Mouse (Mus musculus): ENCODE measurements around the gene Rpl15. TPM values are rescaled to one million over a fixed set of nuclear protein-coding genes. Genes with fewer than 3 reads are reported as not detected.

Gene Rpl15
- polyA plus RNA-seq (2015; fragmentation: Nextera tagmentation; extraction: Ambion mirVana): 261 and 285 TPM in 2 replicates

DNA sequence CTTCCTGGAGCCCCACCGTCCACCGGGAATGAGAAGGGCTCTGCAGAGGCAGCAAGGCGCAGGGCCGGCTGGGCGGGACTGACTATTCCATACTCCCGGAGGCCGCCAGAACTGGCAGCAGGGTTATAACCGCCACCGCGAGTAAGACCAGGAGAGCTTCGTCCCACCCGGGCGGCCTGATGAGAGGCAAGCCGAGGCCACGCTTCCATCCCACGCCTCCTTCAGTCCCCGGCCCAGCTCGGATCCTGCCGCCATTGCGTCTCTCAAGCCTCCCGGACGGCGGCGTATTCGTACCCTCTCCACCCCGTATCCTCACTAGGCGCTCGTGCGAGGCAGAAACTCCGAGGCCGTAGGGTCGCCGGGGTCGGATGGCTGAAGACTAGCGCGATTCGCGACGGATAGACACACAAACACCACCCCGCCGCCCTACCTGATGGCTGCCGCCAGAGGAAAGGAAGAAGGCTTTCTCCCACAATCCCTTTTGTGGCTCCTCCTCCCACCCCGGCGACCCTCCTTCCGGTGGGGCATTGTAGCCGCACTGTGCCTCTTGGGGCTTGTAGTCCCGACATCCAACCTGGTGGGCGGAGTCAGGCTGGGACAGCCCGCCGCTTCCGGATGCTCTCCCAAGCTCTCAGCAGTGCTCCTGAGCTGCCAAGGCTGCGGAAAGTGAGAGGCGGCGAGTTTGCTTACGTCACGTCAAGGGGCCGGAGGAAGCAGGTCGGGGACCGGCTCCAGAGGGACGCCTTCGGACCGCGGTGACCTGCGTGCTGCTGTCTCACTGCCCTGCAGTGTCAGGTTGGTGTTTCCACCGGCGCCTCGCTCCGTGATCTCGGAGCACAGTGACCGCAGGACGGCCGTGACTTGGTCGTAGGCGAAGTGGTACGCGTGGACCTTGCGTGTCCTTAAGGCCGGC lies at the start of gene Rpl15, which contains the start of gene Nkiras1:
TSS of gene Rpl15 (minus strand) at position 863 of the 913 bp plus-strand sequence.
TSS of gene Nkiras1 (plus strand) at position 608 of the 913 bp plus-strand sequence.

DNA sequence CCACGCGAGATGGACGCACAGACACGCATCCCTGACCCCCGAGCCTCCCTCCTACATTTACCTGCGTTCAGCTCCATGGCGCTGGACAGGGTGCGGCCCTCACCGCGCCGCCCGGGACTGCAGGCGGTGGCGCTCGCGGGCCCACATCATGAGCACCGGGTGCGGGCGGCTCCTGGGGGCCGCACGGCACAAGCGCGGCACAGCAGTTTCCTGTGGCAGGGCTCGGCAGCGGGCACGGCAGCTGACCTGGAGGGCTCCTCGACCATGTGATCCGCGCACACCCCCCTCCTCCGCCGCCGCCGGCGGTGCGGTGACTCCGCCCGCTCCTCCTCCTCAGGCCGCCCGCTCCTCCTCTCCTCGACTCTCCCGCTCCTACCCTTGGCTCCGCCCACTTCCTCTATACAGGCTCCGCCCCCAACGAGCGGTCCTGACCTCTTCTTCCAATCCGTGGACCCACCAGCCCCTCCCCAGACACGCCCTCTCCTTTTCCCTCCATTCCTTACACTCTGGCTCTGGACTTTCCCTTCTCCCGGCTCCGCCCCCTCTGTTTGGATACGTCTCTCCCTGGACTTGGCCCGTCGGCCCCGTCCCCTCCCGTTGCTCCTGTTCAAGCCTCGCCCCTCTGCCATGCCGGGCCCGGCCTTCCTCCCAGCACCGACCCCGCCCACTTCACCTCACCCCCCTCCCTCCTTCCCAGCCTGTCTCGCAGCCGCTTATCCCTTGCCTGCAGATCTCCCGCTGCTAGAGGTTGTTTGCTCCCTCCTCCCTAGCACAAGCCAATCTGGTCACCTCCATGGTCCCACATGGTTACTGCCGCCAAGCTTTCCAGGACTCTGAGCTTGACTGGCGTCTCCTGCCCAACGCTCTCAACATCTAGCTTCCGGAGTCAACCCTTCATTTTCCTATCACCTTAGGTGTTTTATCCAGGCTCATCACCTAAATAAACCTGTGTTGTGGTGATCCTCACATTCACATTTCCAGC lies 32.1 kb downstream of the Rpl15 start, which contains the start of gene Nr1d2:
TSS of gene Nr1d2 (minus strand) at position 378 of the 982 bp plus-strand sequence.

Other genes starting within 250 kb of the Rpl15 start
- 10.4 and 11.3 TPM in 2 replicates for gene Nr1d2, start 32.3 kb downstream of the Rpl15 start, polyA plus RNA-seq (2015; fragmentation: Nextera tagmentation; extraction: Ambion mirVana)
- gene Nkiras1, start 255 bp downstream of the Rpl15 start, polyA plus RNA-seq (2015; fragmentation: Nextera tagmentation; extraction: Ambion mirVana): 86.8 and 87.1 TPM in 2 replicates
- 158 and 164 TPM in 2 replicates for gene Ube2e1, start 60.5 kb upstream of the Rpl15 start, polyA plus RNA-seq (2015; fragmentation: Nextera tagmentation; extraction: Ambion mirVana)